Mouse (Mus musculus): ENCODE measurements around the gene Dusp27.

- peak; percentile 50 for TF ChIP-seq CTCF (IDR thresholded peaks at IDR 0.05; ENCODE audit: low read depth)
- TF ChIP-seq EP300 (optimal IDR thresholded peaks at IDR 0.05), result no peak
These were observed 23.6 kb upstream of the Dusp27 start for GRCm38 (mm10) chr1:166151341-166151740.

Data from stomach, postnatal 0 days (tissue).